Mouse (Mus musculus): ENCODE measurements around the gene Chrm5. TPM values are rescaled to one million over a fixed set of nuclear protein-coding genes. Genes with fewer than 3 reads are reported as not detected.

Gene Chrm5
- polyA plus RNA-seq (2015; fragmentation: Nextera tagmentation; extraction: Ambion mirVana) = 0.35 TPM in 1 of 2 replicates, not detected in the other

DNA sequence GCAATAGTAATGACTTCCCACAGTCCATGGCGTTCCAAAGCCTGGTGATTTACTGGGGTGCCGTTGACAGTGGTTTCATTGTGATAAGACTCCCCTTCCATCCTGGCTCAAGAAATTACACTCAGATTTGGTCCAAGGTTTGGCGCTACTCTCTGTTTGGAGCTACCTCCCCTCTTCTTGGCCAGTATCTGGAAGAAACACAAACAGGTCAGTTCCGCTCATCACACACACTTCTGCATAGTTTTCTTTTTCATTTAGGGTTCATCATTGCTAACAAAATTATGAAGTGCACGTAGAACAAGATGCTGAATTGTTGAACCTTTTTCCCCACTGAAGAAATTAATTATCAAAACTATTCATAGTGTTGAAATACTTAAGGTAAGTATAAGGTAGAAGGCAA is at the start of gene Chrm5:
Gene Chrm5 (minus strand): TSS at position 101 of the 400 bp plus-strand sequence.
- Histone ChIP-seq H3K27me3 (no peaks in the 10 kb centered on the region), H3K4me2 (no peak within 1 kb of the TSS), H3K4me3 (no peak within 1 kb of the TSS), H3K9ac (no peak within 1 kb of the TSS), H3K9me3 (replicated peaks) (no peaks in the 10 kb centered on the region), H3K36me3 (ENCODE audit: poor library complexity, severe bottlenecking) (no peaks in the 10 kb centered on the region), H3K4me1 (no peaks in the 10 kb centered on the region), H3K27ac (no peak within 1 kb of the TSS)
- 92% methylated on average over 5 of the region's 5 CpGs for WGBS
- ATAC-seq = no peak

DNA sequence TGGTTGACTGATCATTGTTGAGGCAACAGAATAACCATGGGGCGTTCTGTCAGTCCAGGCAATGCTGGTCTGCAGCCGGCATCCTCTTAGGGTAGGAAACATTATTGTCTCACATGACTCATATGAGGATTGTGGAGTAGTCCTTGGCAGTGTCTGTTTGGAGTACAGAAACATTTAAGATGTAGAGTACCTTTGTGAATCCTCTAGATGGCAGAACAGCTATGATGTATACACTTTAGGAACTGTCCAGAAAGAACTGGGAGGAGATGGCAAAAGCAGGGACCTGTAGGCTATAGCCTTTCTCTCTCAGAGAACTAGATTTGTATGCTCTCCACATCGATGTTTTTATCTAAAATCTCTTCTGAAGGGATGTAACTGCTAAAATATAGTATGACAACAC is 46.4 kb upstream of the Chrm5 start:
- H3K36me3 ChIP-seq (ENCODE audit: poor library complexity, severe bottlenecking) = no peaks in the 10 kb centered on the region
- H3K27me3 ChIP-seq = no peaks in the 10 kb centered on the region
- H3K4me2 ChIP-seq = no peak overlapping the region
- H3K4me1 ChIP-seq = no peaks in the 10 kb centered on the region
- 87% methylated on average over 3 of the region's 3 CpGs for WGBS
- no peak overlapping the region for H3K4me3 ChIP-seq
- H3K27ac ChIP-seq = no peak overlapping the region
- no peaks in the 10 kb centered on the region for H3K9me3 ChIP-seq (replicated peaks)
- no peak overlapping the region for H3K9ac ChIP-seq
- ATAC-seq = no peak

DNA sequence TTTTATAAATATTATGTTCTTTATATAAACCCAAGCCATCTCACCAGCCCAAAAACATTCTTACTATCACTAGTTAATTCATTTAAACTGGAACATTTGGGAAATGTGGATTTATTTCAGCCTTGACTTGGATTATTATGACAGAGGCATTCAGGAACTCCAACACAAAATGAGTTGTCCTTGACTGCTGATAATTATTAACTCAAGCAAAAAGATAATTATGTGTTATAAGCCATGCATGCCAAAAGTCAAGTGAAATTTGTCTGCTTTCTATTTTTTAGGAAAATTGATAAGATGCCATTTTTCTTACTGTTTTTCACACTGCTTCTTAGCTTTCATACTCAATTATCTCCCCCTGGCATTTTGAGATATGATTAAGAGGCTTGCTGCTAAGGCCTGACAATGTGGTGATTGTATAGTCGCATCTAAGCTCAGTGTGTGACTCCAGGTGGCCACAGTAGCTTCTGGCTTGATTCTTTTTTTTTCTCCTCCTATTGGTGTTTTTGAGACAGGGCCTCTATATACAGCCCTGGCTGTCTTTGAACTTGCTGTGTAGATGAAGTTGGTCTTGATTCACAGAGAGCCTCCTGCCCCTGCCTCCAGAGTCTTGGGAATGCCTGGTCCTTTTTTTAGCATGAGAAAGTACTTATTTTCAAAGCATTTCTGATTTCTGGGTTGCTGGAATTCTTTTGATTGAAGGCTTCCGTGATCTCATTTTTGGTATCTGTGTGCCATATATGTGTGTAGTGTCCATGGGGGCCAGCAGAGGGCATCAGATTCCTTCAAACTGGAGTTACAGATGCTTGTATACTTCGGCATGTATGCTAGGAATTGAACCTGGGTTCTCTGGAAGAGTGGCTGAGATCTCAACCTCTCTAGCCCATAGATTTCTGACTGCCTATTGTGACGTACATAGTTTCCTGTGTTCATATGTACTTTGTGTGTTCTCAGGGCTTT is 40.2 kb upstream of the Chrm5 start:
- H3K27ac ChIP-seq = no peak overlapping the region
- ATAC-seq = no peak
- H3K9me3 ChIP-seq (replicated peaks) = no peaks in the 10 kb centered on the region
- 84% methylated on average over 4 of the region's 4 CpGs for WGBS
- no peaks in the 10 kb centered on the region for H3K36me3 ChIP-seq (ENCODE audit: poor library complexity, severe bottlenecking)
- H3K4me1 ChIP-seq = no peaks in the 10 kb centered on the region
- no peaks in the 10 kb centered on the region for H3K27me3 ChIP-seq
- H3K4me3 ChIP-seq = no peak overlapping the region
- no peak overlapping the region for H3K9ac ChIP-seq
- H3K4me2 ChIP-seq = no peak overlapping the region

DNA sequence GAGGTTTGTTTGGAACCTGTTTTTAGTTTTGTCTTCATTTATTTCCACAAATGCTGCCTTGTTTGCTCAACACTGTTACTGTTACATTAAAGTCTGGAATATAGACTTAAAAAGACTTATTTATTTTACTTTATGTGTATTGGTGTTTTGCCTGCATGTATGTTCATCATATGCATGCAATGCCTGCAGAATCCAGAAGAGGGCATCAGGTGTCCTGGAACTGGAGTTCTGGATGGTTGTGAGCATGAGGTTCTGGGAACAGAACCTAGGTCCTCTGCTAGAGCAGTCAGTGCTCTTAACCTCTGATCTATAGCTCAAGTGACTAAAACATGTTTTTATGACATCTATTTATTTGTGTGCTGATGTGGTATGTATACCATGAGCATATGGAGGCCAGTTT is 38.0 kb upstream of the Chrm5 start:
- H3K4me3 ChIP-seq = no peak overlapping the region
- H3K27me3 ChIP-seq = no peaks in the 10 kb centered on the region
- H3K9me3 ChIP-seq (replicated peaks) = no peaks in the 10 kb centered on the region
- H3K4me1 ChIP-seq = no peaks in the 10 kb centered on the region
- no peaks in the 10 kb centered on the region for H3K36me3 ChIP-seq (ENCODE audit: poor library complexity, severe bottlenecking)
- H3K4me2 ChIP-seq = no peak overlapping the region
- H3K27ac ChIP-seq = no peak overlapping the region
- no peak for ATAC-seq
- H3K9ac ChIP-seq = no peak overlapping the region

DNA sequence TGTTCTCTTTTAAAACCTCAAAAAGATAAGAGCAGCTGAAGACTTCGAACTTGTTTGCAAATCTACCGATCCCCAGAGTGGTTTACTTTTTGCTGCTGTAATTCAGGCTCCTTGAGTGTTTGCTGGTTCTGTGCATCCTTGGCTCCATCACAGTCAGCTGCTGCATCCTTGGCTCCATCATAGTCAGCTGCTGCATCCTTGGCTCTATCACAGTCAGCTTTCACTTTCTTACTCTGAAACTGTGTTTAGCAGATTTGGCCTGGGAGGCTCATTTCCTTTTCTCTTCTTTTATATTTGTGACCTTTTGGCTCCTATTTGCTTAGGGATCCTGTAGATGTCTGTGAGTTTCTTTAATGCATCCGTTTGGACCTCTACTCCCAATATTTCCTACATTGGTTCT is 36.6 kb upstream of the Chrm5 start:
- Histone ChIP-seq H3K36me3 (ENCODE audit: poor library complexity, severe bottlenecking) (no peaks in the 10 kb centered on the region), H3K4me3 (no peak overlapping the region), H3K27ac (no peak overlapping the region), H3K9me3 (replicated peaks) (no peaks in the 10 kb centered on the region), H3K9ac (no peak overlapping the region), H3K4me2 (no peak overlapping the region), H3K4me1 (no peaks in the 10 kb centered on the region), H3K27me3 (no peaks in the 10 kb centered on the region)
- ATAC-seq = no peak
- 90% methylated on average over 3 of the region's 3 CpGs for WGBS

DNA sequence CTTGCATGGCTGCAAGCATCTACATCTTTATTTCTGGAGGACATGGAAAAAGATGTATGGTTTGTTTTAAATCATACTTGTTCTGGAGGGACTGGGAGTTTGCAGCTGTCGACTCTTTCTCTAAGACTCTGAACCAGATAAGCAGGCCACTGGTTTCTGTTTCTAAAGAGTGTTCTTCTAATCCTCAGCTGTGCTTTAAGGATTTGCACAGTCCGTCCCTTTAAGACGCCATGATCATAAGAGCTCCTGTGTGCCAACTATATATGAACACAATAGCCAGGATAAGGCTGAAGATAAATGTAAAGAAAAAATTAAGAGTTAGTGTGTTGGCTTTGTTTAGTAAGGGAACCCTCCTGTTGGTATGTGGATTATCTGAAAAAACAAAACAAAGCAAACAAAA is 36.2 kb upstream of the Chrm5 start:
- Histone ChIP-seq H3K4me2 (no peak overlapping the region), H3K27me3 (no peaks in the 10 kb centered on the region), H3K27ac (no peak overlapping the region), H3K4me1 (no peaks in the 10 kb centered on the region), H3K9ac (no peak overlapping the region), H3K4me3 (no peak overlapping the region), H3K9me3 (replicated peaks) (no peaks in the 10 kb centered on the region), H3K36me3 (ENCODE audit: poor library complexity, severe bottlenecking) (no peaks in the 10 kb centered on the region)
- WGBS = 78% methylated on average over 3 of the region's 3 CpGs
- ATAC-seq = no peak

DNA sequence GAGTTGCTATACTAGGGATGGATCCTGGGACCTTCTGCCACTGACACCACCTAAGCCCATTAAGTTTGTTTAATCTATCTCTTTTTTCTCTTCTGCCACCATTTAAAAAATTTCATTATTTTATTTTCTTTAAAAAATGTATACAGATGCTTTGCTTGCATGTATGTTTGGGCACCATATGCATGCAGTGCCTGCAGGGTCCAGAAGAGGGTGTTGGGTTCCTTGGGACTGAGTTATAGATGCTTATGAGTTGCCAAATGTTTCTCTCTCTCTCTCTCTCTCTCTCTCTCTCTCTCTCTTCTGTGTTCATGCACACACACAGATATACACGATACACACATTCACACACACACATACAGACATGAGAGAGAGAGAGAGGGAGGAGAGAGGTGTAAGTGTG is 32.5 kb upstream of the Chrm5 start:
- Histone ChIP-seq H3K9ac (no peak overlapping the region), H3K27me3 (no peaks in the 10 kb centered on the region)
- ATAC-seq = no peak

DNA sequence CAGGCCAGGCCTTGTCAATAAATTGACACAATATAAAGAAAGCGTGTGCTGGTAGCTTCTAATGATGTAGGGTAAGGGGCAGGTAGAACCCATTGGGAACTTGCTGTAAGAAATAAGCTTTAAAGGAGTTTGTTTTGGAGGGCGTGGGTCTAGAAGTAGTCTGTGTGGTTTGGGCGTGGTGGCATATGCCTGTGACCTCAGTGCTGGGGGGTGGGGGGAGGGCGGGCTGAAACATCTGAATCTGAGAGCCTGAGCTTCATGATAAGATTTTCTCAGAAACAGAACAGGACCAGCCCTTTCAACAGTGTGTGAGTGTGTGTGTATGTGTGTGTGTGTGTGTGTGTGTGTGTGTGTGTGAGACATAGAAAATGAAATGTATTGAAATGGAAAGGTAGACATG is 29.6 kb upstream of the Chrm5 start:
- Histone ChIP-seq H3K36me3 (ENCODE audit: poor library complexity, severe bottlenecking) (no peaks in the 10 kb centered on the region), H3K27ac (no peak overlapping the region), H3K9me3 (replicated peaks) (no peaks in the 10 kb centered on the region), H3K9ac (no peak overlapping the region), H3K4me1 (no peaks in the 10 kb centered on the region), H3K4me3 (no peak overlapping the region), H3K27me3 (no peaks in the 10 kb centered on the region), H3K4me2 (no peak overlapping the region)
- WGBS = 94% methylated on average over 4 of the region's 4 CpGs
- no peak for ATAC-seq

More for the DNA sequence above, 32.5 kb upstream of the Chrm5 start:
- Histone ChIP-seq H3K36me3 (ENCODE audit: poor library complexity, severe bottlenecking) (no peaks in the 10 kb centered on the region), H3K4me1 (no peaks in the 10 kb centered on the region), H3K4me3 (no peak overlapping the region), H3K4me2 (no peak overlapping the region), H3K9me3 (replicated peaks) (no peaks in the 10 kb centered on the region), H3K27ac (no peak overlapping the region)
- WGBS = 77% methylated on average over 1 of the region's 1 CpGs

DNA sequence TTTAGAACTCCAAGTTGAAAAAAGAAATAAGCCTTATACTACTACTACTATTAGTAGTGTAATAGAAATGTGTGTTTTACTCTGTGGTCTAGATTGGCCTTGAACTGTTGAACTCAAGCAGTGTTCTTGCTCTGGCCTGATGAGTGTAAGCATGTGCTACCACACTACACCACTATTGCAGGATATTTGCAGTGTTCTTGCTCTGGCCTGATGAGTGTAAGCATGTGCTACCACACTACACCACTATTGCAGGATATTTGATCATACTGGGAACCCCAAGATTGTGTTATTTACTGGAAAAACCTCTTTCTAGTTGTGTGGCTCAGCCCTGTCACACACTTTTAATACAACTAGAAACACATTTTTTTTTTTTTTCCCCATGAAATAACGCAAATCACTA is 26.9 kb upstream of the Chrm5 start:
- no peak overlapping the region for H3K9ac ChIP-seq
- no peaks in the 10 kb centered on the region for H3K36me3 ChIP-seq (ENCODE audit: poor library complexity, severe bottlenecking)
- no peak overlapping the region for H3K4me2 ChIP-seq
- no peaks in the 10 kb centered on the region for H3K9me3 ChIP-seq (replicated peaks)
- no peaks in the 10 kb centered on the region for H3K4me1 ChIP-seq
- H3K4me3 ChIP-seq = no peak overlapping the region
- no peak overlapping the region for H3K27ac ChIP-seq
- no peak for ATAC-seq
- 93% methylated on average over 1 of the region's 1 CpGs for WGBS
- H3K27me3 ChIP-seq = no peaks in the 10 kb centered on the region

DNA sequence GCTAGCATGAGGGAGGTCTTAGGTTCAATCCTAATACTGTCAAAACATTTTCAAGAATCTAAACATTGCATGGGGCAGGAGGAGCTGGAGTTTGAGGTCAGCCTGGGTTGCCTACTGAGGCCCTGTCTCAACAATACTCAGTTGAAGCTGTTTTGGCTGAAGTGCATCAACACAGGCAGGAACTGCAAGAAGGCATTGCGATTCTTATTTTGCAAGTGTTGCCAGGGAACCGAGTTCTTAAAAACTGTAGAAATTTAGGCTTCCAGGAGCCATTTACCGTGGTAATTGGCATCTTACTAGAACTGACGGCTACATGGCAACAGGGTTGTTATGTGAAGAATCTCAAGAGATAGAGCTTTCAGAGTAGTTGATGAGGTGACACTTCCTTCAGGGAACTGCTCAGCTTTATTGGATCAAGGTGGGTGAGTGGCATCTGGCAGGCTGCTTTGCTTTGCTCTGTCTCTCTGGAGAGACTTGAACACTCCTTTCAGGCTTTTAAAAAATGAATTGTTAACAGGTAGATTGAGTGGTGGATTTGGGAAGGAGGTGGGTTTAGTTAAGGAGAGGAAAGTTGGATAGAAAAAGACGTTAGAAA is 26.4 kb upstream of the Chrm5 start:
- H3K27ac ChIP-seq = no peak overlapping the region
- 83% methylated on average over 5 of the region's 5 CpGs for WGBS

DNA sequence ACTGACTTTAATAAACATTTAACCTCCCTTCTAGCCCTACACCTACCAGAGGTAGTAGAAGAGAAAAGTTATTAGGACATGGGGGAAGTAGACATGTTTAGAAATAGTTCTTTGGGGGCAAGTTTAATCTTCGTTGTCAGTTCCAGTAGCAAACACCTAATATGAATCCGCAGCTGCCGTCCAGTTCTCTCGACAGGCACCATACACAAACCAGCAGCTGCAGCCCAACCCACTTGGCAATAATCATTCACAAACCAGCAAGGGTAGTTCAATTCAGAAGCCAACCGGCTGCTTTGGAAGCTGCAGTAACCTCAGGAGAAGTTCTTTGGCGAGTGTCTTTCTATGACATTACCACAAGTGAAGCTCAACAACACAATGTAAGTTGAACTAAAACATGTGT is 23.4 kb upstream of the Chrm5 start:
- Histone ChIP-seq H3K4me2 (no peak overlapping the region), H3K27ac (no peak overlapping the region), H3K9ac (no peak overlapping the region), H3K4me3 (no peak overlapping the region), H3K4me1 (peaks cover 3% of the 10 kb centered on the region; the same call in 1 of the 2 replicates), H3K27me3 (no peaks in the 10 kb centered on the region), H3K36me3 (ENCODE audit: poor library complexity, severe bottlenecking) (no peaks in the 10 kb centered on the region), H3K9me3 (replicated peaks) (no peaks in the 10 kb centered on the region)
- WGBS = 92% methylated on average over 6 of the region's 6 CpGs
- ATAC-seq = no peak

More for the DNA sequence above, 26.4 kb upstream of the Chrm5 start:
- Histone ChIP-seq H3K4me1 (no peaks in the 10 kb centered on the region), H3K4me3 (no peak overlapping the region), H3K4me2 (no peak overlapping the region), H3K36me3 (ENCODE audit: poor library complexity, severe bottlenecking) (no peaks in the 10 kb centered on the region), H3K9me3 (replicated peaks) (no peaks in the 10 kb centered on the region), H3K27me3 (no peaks in the 10 kb centered on the region), H3K9ac (no peak overlapping the region)
- ATAC-seq = no peak

DNA sequence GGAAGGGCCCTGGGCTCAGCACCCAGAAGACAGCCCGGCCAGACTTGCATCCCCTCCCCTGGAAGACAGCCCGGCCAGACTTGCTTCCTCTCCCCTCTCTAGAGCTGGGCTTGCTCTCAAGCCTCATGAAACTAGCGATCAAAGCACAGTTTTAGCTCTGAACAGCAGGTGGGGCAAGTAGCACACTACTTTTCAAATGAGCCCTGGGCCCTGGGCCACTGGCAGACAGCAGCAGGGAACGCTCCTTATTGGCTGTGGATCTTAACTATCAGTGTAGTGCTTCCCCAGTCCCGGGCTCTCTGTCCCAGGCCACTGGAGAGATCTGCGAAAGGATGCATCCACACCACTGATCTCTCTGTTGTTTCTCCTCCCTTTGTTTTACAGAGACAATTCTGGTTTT is 20.6 kb upstream of the Chrm5 start:
- H3K36me3 ChIP-seq (ENCODE audit: poor library complexity, severe bottlenecking) = no peaks in the 10 kb centered on the region
- no peak overlapping the region for H3K4me2 ChIP-seq
- H3K9me3 ChIP-seq (replicated peaks) = no peaks in the 10 kb centered on the region
- H3K27ac ChIP-seq = no peak overlapping the region
- peaks cover 3% of the 10 kb centered on the region; the same call in 1 of the 2 replicates for H3K4me1 ChIP-seq
- no peak overlapping the region for H3K4me3 ChIP-seq
- WGBS = 5% methylated on average over 6 of the region's 6 CpGs
- no peak overlapping the region for H3K9ac ChIP-seq
- no peaks in the 10 kb centered on the region for H3K27me3 ChIP-seq
- peak; percentile 97 for ATAC-seq

Data from forebrain, embryonic 13.5 days (tissue).